Mouse (Mus musculus) bone marrow, adult 2 months (tissue): Measurements from ENCODE around the gene 1700001O22Rik.

Experiments used
- CTCF ChIP-seq: fragments of 200-500 bp; IDR thresholded peaks from 2 replicates; pipeline ENCODE4 v1.5.1; 2011; ENCODE audit warnings: low read length, control low read depth; ENCODE audit not compliant: control insufficient read depth, insufficient read depth
- POLR2A ChIP-seq: fragments of 200-500 bp; IDR thresholded peaks from 2 replicates; pipeline ENCODE4 v1.6.1; 2011; ENCODE audit warnings: low read depth, mild to moderate bottlenecking, control low read depth, low read length, borderline replicate concordance; ENCODE audit not compliant: control insufficient read depth

- TF ChIP-seq CTCF (no peak), POLR2A (no peak)
These were observed 16.4 kb upstream of the 1700001O22Rik start for GRCm38 (mm10) chr2:30819873-30820272.
